In genomic region chr15:103338829-103339165, GRCm38 (mm10) we compare ENCODE assay signal across 10 mouse cellular contexts. TPM values are rescaled to one million over a fixed set of nuclear protein-coding genes. Genes with fewer than 3 reads are reported as not detected.
DNase-seq lines count a peak whose midpoint lies in the region; ATAC-seq and TF ChIP-seq lines count a peak whose summit lies in the region.
"Had no signal": no experiment of that assay in that cellular context is flagged by ENCODE, and none has a peak within 500 bp of the region (broad histone marks: within the 10 kb centered on the region; RNA-seq: fewer than 3 reads in every experiment).

No protein-coding gene starts in this region.

- no peak for TF ChIP-seq CTCF in ES-Bruce4 (IDR thresholded peaks at IDR 0.05; ENCODE audit: low read depth, low read length)

- H3K4me2 ChIP-seq in heart, embryonic 12.5 days = peak overlapping the region; percentile 96
- H3K4me2 ChIP-seq in forebrain, embryonic 15.5 days (replicated peaks) = peak overlapping the region; percentile 88
- peak overlapping the region; percentile 84 for H3K4me2 ChIP-seq in liver, embryonic 15.5 days

- TF ChIP-seq EP300 in ES-Bruce4 (IDR thresholded peaks at IDR 0.05; ENCODE audit: insufficient read depth, low read depth, low read length) = no peak

- H3K27ac ChIP-seq in heart, embryonic 12.5 days (ENCODE audit: poor library complexity, severe bottlenecking) = no peak overlapping the region
- no peak overlapping the region for H3K27ac ChIP-seq in ES-Bruce4 (ENCODE audit: insufficient read depth, low read length)
- no peak overlapping the region for H3K27ac ChIP-seq in forebrain, embryonic 15.5 days (replicated peaks)
- no peak overlapping the region for H3K27ac ChIP-seq in liver, embryonic 15.5 days (replicated peaks)

- no peak for DNase-seq in heart, postnatal 36 days
- DNase-seq in urinary bladder, postnatal 25 days (ENCODE audit: low spot score) = no peak
- no peak for DNase-seq in spleen, postnatal 4 days (ENCODE audit: low spot score in 2 of 2)
- DNase-seq in lung, postnatal 4 days = no peak

- H3K9me3 ChIP-seq in heart, embryonic 12.5 days (replicated peaks) = no peaks in the 10 kb centered on the region
- H3K9me3 ChIP-seq in ES-Bruce4 (replicated peaks; ENCODE audit: control insufficient read depth, insufficient read depth, low read length, poor library complexity, severe bottlenecking) = no peaks in the 10 kb centered on the region
- H3K9me3 ChIP-seq in forebrain, embryonic 15.5 days = no peaks in the 10 kb centered on the region
- no peaks in the 10 kb centered on the region for H3K9me3 ChIP-seq in liver, embryonic 15.5 days (replicated peaks)

- 46% methylated on average over 4 of the region's 4 CpGs for WGBS in heart, embryonic 12.5 days
- 36% methylated on average over 4 of the region's 4 CpGs for WGBS in forebrain, embryonic 15.5 days
- WGBS in liver, embryonic 15.5 days (ENCODE audit: insufficient replicate concordance) = 13% methylated on average over 4 of the region's 4 CpGs

- H3K36me3 ChIP-seq in heart, embryonic 12.5 days = peaks cover 5% of the 10 kb centered on the region
- no peaks in the 10 kb centered on the region for H3K36me3 ChIP-seq in ES-Bruce4 (ENCODE audit: control insufficient read depth, insufficient read depth, low read length, poor library complexity, severe bottlenecking)
- no peaks in the 10 kb centered on the region for H3K36me3 ChIP-seq in forebrain, embryonic 15.5 days
- H3K36me3 ChIP-seq in liver, embryonic 15.5 days (replicated peaks) = peaks cover under 1% of the 10 kb centered on the region; the same call in 1 of the 2 replicates

- intact Hi-C loops in heart, postnatal 36 days (cut with DNase I) = no loop called here

- peaks cover 42% of the 10 kb centered on the region for H3K4me1 ChIP-seq in heart, embryonic 12.5 days (replicated peaks)
- H3K4me1 ChIP-seq in ES-Bruce4 (ENCODE audit: control insufficient read depth, insufficient read depth, low read length) = peaks cover 6% of the 10 kb centered on the region
- peaks cover 27% of the 10 kb centered on the region for H3K4me1 ChIP-seq in forebrain, embryonic 15.5 days
- H3K4me1 ChIP-seq in liver, embryonic 15.5 days (replicated peaks) = peaks cover 52% of the 10 kb centered on the region

- H3K4me3 ChIP-seq in heart, embryonic 12.5 days = peak overlapping the region; percentile 69
- peak overlapping the region; percentile 84 for H3K4me3 ChIP-seq in ES-Bruce4 (ENCODE audit: low read depth, low read length)
- peak overlapping the region; percentile 64 for H3K4me3 ChIP-seq in forebrain, embryonic 15.5 days
- peak overlapping the region; percentile 64; the same call in 1 of the 2 replicates for H3K4me3 ChIP-seq in liver, embryonic 15.5 days (replicated peaks)

- H3K9ac ChIP-seq in heart, embryonic 12.5 days = 0 out of 2 replicates have a peak overlapping the region, but pooled peaks have one; percentile 77
- H3K9ac ChIP-seq in ES-Bruce4 (ENCODE audit: low read depth, poor library complexity, severe bottlenecking) = peak overlapping the region; percentile 58
- H3K9ac ChIP-seq in forebrain, embryonic 15.5 days (replicated peaks) = peak overlapping the region; percentile 59; the same call in 1 of the 2 replicates
- no peak overlapping the region for H3K9ac ChIP-seq in liver, embryonic 15.5 days

- no peak for TF ChIP-seq POLR2A in ES-Bruce4 (IDR thresholded peaks at IDR 0.05; ENCODE audit: insufficient read depth, low read length)

- peaks cover 67% of the 10 kb centered on the region for H3K27me3 ChIP-seq in heart, embryonic 12.5 days (replicated peaks)
- H3K27me3 ChIP-seq in ES-Bruce4 (ENCODE audit: control insufficient read depth, insufficient read depth, low read length, poor library complexity, severe bottlenecking) = no peaks in the 10 kb centered on the region
- H3K27me3 ChIP-seq in forebrain, embryonic 15.5 days = peaks cover 17% of the 10 kb centered on the region; the same call in 1 of the 2 replicates
- peaks cover 46% of the 10 kb centered on the region for H3K27me3 ChIP-seq in liver, embryonic 15.5 days

- no peak for ATAC-seq in heart, embryonic 12.5 days (ENCODE audit: insufficient number of reproducible peaks, low FRiP score)
- no peak for ATAC-seq in forebrain, embryonic 15.5 days (replicated peaks)
- ATAC-seq in liver, embryonic 15.5 days (ENCODE audit: insufficient read depth) = no peak

RNA-seq across cellular contexts. Expression of gene Zfp385a, which starts 1.1 kb away (rescaled TPM):
- polyA plus RNA-seq in heart, embryonic 12.5 days (2016; fragmentation: Nextera tagmentation; extraction: Ambion mirVana) = 9.2 and 10.3 TPM in 2 replicates
- total RNA-seq in heart, postnatal 36 days (2021) = 10 to 100 TPM; 12.9 to 13.0 TPM
- polyA plus RNA-seq in ES-Bruce4 (2011; ENCODE audit: insufficient read depth, insufficient read length, low read depth, missing spikeins) = 26.8 and 29.6 TPM in 2 replicates
- 12.7 and 13.0 TPM in 2 replicates for polyA plus RNA-seq in forebrain, embryonic 15.5 days (2015; fragmentation: Nextera tagmentation; extraction: Ambion mirVana)
- polyA plus RNA-seq in liver, embryonic 15.5 days (2015; fragmentation: Nextera tagmentation; extraction: Ambion mirVana) = 6.0 and 6.6 TPM in 2 replicates

RNA-seq across cellular contexts. Expression of gene Itga5, which starts 27.8 kb away (rescaled TPM):
- polyA plus RNA-seq in heart, embryonic 12.5 days (2016; fragmentation: Nextera tagmentation; extraction: Ambion mirVana) = 111 and 115 TPM in 2 replicates
- total RNA-seq in heart, postnatal 36 days (2021) = 10 to 100 TPM; 46.1 to 47.1 TPM
- polyA plus RNA-seq in ES-Bruce4 (2011; ENCODE audit: insufficient read depth, insufficient read length, low read depth, missing spikeins) = 35.6 and 39.5 TPM in 2 replicates
- 5.7 and 7.2 TPM in 2 replicates for polyA plus RNA-seq in forebrain, embryonic 15.5 days (2015; fragmentation: Nextera tagmentation; extraction: Ambion mirVana)
- polyA plus RNA-seq in liver, embryonic 15.5 days (2015; fragmentation: Nextera tagmentation; extraction: Ambion mirVana) = 15.9 and 19.1 TPM in 2 replicates

RNA-seq across cellular contexts. Expression of gene Gpr84, which starts 28.4 kb away (rescaled TPM):
- polyA plus RNA-seq in heart, embryonic 12.5 days (2016; fragmentation: Nextera tagmentation; extraction: Ambion mirVana) = 0.17 and 0.29 TPM in 2 replicates
- total RNA-seq in heart, postnatal 36 days (2021) = not detected
- not detected in 2 replicates for polyA plus RNA-seq in ES-Bruce4 (2011; ENCODE audit: insufficient read depth, insufficient read length, low read depth, missing spikeins)
- polyA plus RNA-seq in forebrain, embryonic 15.5 days (2015; fragmentation: Nextera tagmentation; extraction: Ambion mirVana) = 0.28 and 0.37 TPM in 2 replicates
- polyA plus RNA-seq in liver, embryonic 15.5 days (2015; fragmentation: Nextera tagmentation; extraction: Ambion mirVana) = 0.86 and 1.0 TPM in 2 replicates
- total RNA-seq: gastrocnemius, adult 8-10 months had no signal
- polyA plus RNA-seq: C2C12 had no signal
